11 mouse cellular contexts compared by ENCODE assay signal in the genomic region with DNA sequence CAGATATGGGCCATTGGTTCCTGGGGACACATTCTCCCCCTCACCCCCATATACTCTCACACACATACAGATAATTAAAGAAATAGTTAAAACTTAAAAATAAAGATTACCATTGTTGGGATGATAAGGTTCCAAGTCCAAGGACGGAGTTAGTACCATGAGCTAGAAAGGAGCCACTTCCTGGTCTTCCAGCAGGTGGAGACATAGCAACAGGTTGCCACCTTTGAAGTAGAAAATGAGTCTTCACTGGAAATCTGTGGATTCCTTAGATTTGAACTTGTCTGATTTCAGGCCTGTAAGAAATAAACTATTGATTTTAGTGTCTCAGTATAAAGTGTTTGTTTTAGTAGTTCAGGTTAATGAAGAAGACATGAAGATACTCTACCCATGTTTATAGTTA.
A peak's percentile ranks its signal among the peaks of the same experiment; 100 is the strongest.
DNase-seq lines count a peak whose midpoint lies in the region; ATAC-seq and TF ChIP-seq lines count a peak whose summit lies in the region.
"Had no signal": no experiment of that assay in that cellular context is flagged by ENCODE, and none has a peak within 500 bp of the region (broad histone marks: within the 10 kb centered on the region; RNA-seq: fewer than 3 reads in every experiment).

No protein-coding gene starts in this region.

- no peak overlapping the region for H3K27ac ChIP-seq in kidney, adult 2 months (ENCODE audit: insufficient read depth, low read depth, low read length)
- H3K27ac ChIP-seq in neural tube, embryonic 15.5 days (replicated peaks) = no peak overlapping the region
- H3K27ac ChIP-seq: embryonic facial prominence, embryonic 12.5 days had no signal

- peak; percentile 5 for DNase-seq in kidney, adult 2 months
- DNase-seq in kidney, adult 18-20 months = no peak
- DNase-seq in testis, postnatal 10 days (ENCODE audit: low spot score) = peak; percentile 38
- DNase-seq in testis, postnatal 14 days (ENCODE audit: low spot score) = no peak
- peak; percentile 59 for DNase-seq in embryo, embryonic 11 days
- DNase-seq in spleen, postnatal 10 days (ENCODE audit: low spot score in 2 of 2) = no peak
- DNase-seq: lung, postnatal 14 days; thymus, adult 18-20 months had no signal

- no peak overlapping the region for H3K4me2 ChIP-seq in neural tube, embryonic 15.5 days
- H3K4me2 ChIP-seq: embryonic facial prominence, embryonic 12.5 days had no signal

- H3K4me3 ChIP-seq in kidney, adult 2 months (ENCODE audit: insufficient read depth, low read depth, low read length) = no peak overlapping the region
- H3K4me3 ChIP-seq in neural tube, embryonic 15.5 days (replicated peaks) = no peak overlapping the region
- H3K4me3 ChIP-seq: embryonic facial prominence, embryonic 12.5 days had no signal

- H3K9me3 ChIP-seq in neural tube, embryonic 15.5 days (replicated peaks) = no peaks in the 10 kb centered on the region
- H3K9me3 ChIP-seq: embryonic facial prominence, embryonic 12.5 days had no signal

- H3K4me1 ChIP-seq in kidney, adult 2 months (ENCODE audit: control insufficient read depth, insufficient read depth, low read length) = no peaks in the 10 kb centered on the region
- no peaks in the 10 kb centered on the region for H3K4me1 ChIP-seq in neural tube, embryonic 15.5 days
- H3K4me1 ChIP-seq: embryonic facial prominence, embryonic 12.5 days had no signal

- no peaks in the 10 kb centered on the region for H3K36me3 ChIP-seq in kidney, adult 2 months (ENCODE audit: control insufficient read depth, insufficient read depth, low read length)
- no peaks in the 10 kb centered on the region for H3K36me3 ChIP-seq in neural tube, embryonic 15.5 days
- H3K36me3 ChIP-seq: embryonic facial prominence, embryonic 12.5 days had no signal

- H3K27me3 ChIP-seq in kidney, adult 2 months (replicated peaks; ENCODE audit: control insufficient read depth, insufficient read depth, low read length) = no peaks in the 10 kb centered on the region
- H3K27me3 ChIP-seq in neural tube, embryonic 15.5 days (replicated peaks) = no peaks in the 10 kb centered on the region
- H3K27me3 ChIP-seq: embryonic facial prominence, embryonic 12.5 days had no signal

- 20% methylated on average over 1 of the region's 1 CpGs for WGBS in kidney, adult 2 months
- WGBS in neural tube, embryonic 15.5 days = 38% methylated on average over 1 of the region's 1 CpGs

- no peak for ATAC-seq in neural tube, embryonic 15.5 days (ENCODE audit: low FRiP score)
- ATAC-seq: activated CD4-positive, CD25-positive, alpha-beta regulatory T cell, adult 4 months had no signal

- TF ChIP-seq POLR2A in kidney, adult 2 months (IDR thresholded peaks at IDR 0.05; ENCODE audit: low read depth, low read length) = no peak

- H3K9ac ChIP-seq in neural tube, embryonic 15.5 days (replicated peaks) = no peak overlapping the region
- H3K9ac ChIP-seq: embryonic facial prominence, embryonic 12.5 days had no signal

- TF ChIP-seq CTCF in kidney, adult 2 months (conservative IDR thresholded peaks at IDR 0.05; ENCODE audit: insufficient read depth, insufficient read length, low read depth, low read length) = no peak

Comparison
In these comparisons a context has a peak if more than half of its experiments do, and no peak if none do; other contexts are left out.
1. DNase-seq: peak in kidney, adult 2 months (single experiment), testis, postnatal 10 days (single experiment) and embryo, embryonic 11 days (single experiment); none in kidney, adult 18-20 months (single experiment), testis, postnatal 14 days (single experiment) and spleen, postnatal 10 days (0 of 2).